Mouse (Mus musculus) lung, adult 18-20 months (tissue): ENCODE results near the gene Gm20518.

Experiments used
- DNase-seq, 2 experiments: peaks; one replicate each; pipeline ENCODE4 v3.0.0; 2022; ENCODE audit warnings: mixed read lengths in 2 of 2

Gene Gm20518

GRCm38 (mm10) chr16:17839976-17840375, 51.5 kb downstream of the Gm20518 start:
- no peak for DNase-seq

- DNase-seq = no peak
Measured at GRCm38 (mm10) chr16:17838051-17838450, 53.4 kb downstream of the Gm20518 start, which contains the start of gene Car15. Gene Car15, minus strand, starts transcription at chr16:17838364.

GRCm38 (mm10) chr16:17835481-17835880, 56.0 kb downstream of the Gm20518 start:
- DNase-seq = no peak

- no peak for DNase-seq
Measured at GRCm38 (mm10) chr16:17834543-17834942, 56.9 kb downstream of the Gm20518 start.

- DNase-seq = no peak
Measured at GRCm38 (mm10) chr16:17833681-17834399, 57.6 kb downstream of the Gm20518 start.

GRCm38 (mm10) chr16:17833321-17833680, 58.2 kb downstream of the Gm20518 start:
- no peak for DNase-seq

- no peak for DNase-seq
Measured at GRCm38 (mm10) chr16:17832821-17833220, 58.6 kb downstream of the Gm20518 start, which contains the start of gene B830017H08Rik. Gene B830017H08Rik, plus strand, starts transcription at chr16:17833121.

- no peak for DNase-seq
Measured at GRCm38 (mm10) chr16:17831781-17832180, 59.7 kb downstream of the Gm20518 start.

- DNase-seq = no peak
Measured at GRCm38 (mm10) chr16:17830385-17831178, 60.9 kb downstream of the Gm20518 start.

GRCm38 (mm10) chr16:17828867-17829266, 62.6 kb downstream of the Gm20518 start:
- no peak for DNase-seq

GRCm38 (mm10) chr16:17828229-17828628, 63.2 kb downstream of the Gm20518 start:
- no peak for DNase-seq

GRCm38 (mm10) chr16:17826500-17826899, 65.0 kb downstream of the Gm20518 start:
- DNase-seq = no peak

- DNase-seq = no peak
Measured at GRCm38 (mm10) chr16:17816528-17816927, 74.9 kb downstream of the Gm20518 start.

- DNase-seq = peak; percentile 67 to 80
Measured at GRCm38 (mm10) chr16:17815411-17816402, 75.8 kb downstream of the Gm20518 start.

GRCm38 (mm10) chr16:17813173-17813572, 78.3 kb downstream of the Gm20518 start:
- no peak for DNase-seq

GRCm38 (mm10) chr16:17812120-17812519, 79.4 kb downstream of the Gm20518 start:
- no peak for DNase-seq

- peak in 1 of 2 experiments; percentile 43 for DNase-seq
Measured at GRCm38 (mm10) chr16:17809711-17810110, 81.8 kb downstream of the Gm20518 start.

- no peak for DNase-seq
Measured at GRCm38 (mm10) chr16:17809125-17809524, 82.3 kb downstream of the Gm20518 start.

GRCm38 (mm10) chr16:17807192-17808009, 84.1 kb downstream of the Gm20518 start:
- peak; percentile 80 to 82 for DNase-seq

- DNase-seq = no peak
Measured at GRCm38 (mm10) chr16:17806581-17807191, 84.8 kb downstream of the Gm20518 start.

- DNase-seq = no peak
Measured at GRCm38 (mm10) chr16:17804982-17805381, 86.5 kb downstream of the Gm20518 start.
